13 mouse cellular contexts compared by ENCODE assay signal in the genomic region with DNA sequence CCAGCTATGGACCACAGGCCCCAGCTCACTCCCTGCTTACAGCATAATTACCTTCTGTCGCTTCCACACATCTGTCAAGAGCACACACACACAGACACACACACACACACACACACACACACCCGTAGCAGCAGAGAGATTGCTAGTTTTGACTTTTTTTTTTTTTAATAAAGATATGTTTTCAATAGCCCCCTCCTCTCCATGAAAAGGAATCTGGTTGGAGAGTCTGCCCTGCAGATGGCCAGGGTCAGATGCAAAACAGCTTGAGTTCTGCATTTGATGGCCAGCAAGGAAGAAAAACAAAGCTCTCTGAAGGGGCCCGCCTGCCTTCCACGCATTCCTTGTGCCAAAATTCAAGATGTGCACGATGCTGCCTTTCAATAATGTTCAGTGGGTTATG.
DNase-seq lines count a peak whose midpoint lies in the region; ATAC-seq lines count a peak whose summit lies in the region.
"Had no signal": no experiment of that assay in that cellular context is flagged by ENCODE, and none has a peak within 500 bp of the region (broad histone marks: within the 10 kb centered on the region; RNA-seq: fewer than 3 reads in every experiment).

No protein-coding gene starts in this region.

- DNase-seq in cerebellum, adult 11-12 months = peak; percentile 36
- DNase-seq in cerebellum, adult 8-10 months = no peak
- DNase-seq in midbrain, embryonic 10.5 days (ENCODE audit: low spot score) = peak; percentile 42
- peak; percentile 74 for DNase-seq in mesoderm, embryonic 11.5 days (ENCODE audit: low read depth, low spot score)
- no peak for DNase-seq in layer of hippocampus, postnatal 14 days (ENCODE audit: low spot score in 2 of 2)
- DNase-seq: right cerebral cortex, postnatal 25 days had no signal

- 7% methylated on average over 5 of the region's 5 CpGs for WGBS in midbrain, embryonic 10.5 days
- 15% methylated on average over 5 of the region's 5 CpGs for WGBS in midbrain, embryonic 16.5 days
- 2% methylated on average over 5 of the region's 5 CpGs for WGBS in forebrain, embryonic 13.5 days
- WGBS in intestine, embryonic 15.5 days = 17% methylated on average over 5 of the region's 5 CpGs

- no peaks in the 10 kb centered on the region for H3K9me3 ChIP-seq in midbrain, embryonic 10.5 days (replicated peaks)
- no peaks in the 10 kb centered on the region for H3K9me3 ChIP-seq in midbrain, embryonic 16.5 days (replicated peaks; ENCODE audit: control insufficient read depth, low read length, poor library complexity, severe bottlenecking)
- H3K9me3 ChIP-seq in forebrain, embryonic 13.5 days (replicated peaks) = no peaks in the 10 kb centered on the region
- no peaks in the 10 kb centered on the region for H3K9me3 ChIP-seq in intestine, embryonic 15.5 days
- H3K9me3 ChIP-seq: liver, embryonic 15.5 days; neural tube, embryonic 12.5 days had no signal

- H3K27ac ChIP-seq in midbrain, embryonic 10.5 days (replicated peaks) = peak overlapping the region; percentile 78
- no peak overlapping the region for H3K27ac ChIP-seq in midbrain, embryonic 16.5 days (ENCODE audit: low read length)
- H3K27ac ChIP-seq in forebrain, embryonic 13.5 days = peak overlapping the region; percentile 71
- no peak overlapping the region for H3K27ac ChIP-seq in intestine, embryonic 15.5 days
- H3K27ac ChIP-seq: heart, adult 2 months; liver, embryonic 15.5 days; neural tube, embryonic 12.5 days had no signal

- no peak overlapping the region for H3K4me3 ChIP-seq in midbrain, embryonic 10.5 days
- H3K4me3 ChIP-seq in midbrain, embryonic 16.5 days (ENCODE audit: low read depth, low read length) = no peak overlapping the region
- H3K4me3 ChIP-seq in forebrain, embryonic 13.5 days = no peak overlapping the region
- no peak overlapping the region for H3K4me3 ChIP-seq in intestine, embryonic 15.5 days (replicated peaks)
- H3K4me3 ChIP-seq: heart, adult 2 months; liver, embryonic 15.5 days; neural tube, embryonic 12.5 days had no signal

- peaks cover 21% of the 10 kb centered on the region for H3K4me1 ChIP-seq in midbrain, embryonic 10.5 days
- H3K4me1 ChIP-seq in midbrain, embryonic 16.5 days (ENCODE audit: control insufficient read depth, insufficient read depth, low read length) = no peaks in the 10 kb centered on the region; the same call in 1 of the 2 replicates
- peaks cover 18% of the 10 kb centered on the region for H3K4me1 ChIP-seq in forebrain, embryonic 13.5 days
- H3K4me1 ChIP-seq in intestine, embryonic 15.5 days (replicated peaks) = 0 out of 2 replicates have a peak, but pooled peaks cover 2% of the 10 kb centered on the region
- H3K4me1 ChIP-seq: liver, embryonic 15.5 days had no signal

- no peak overlapping the region for H3K4me2 ChIP-seq in midbrain, embryonic 16.5 days (ENCODE audit: low read length)
- no peak overlapping the region for H3K4me2 ChIP-seq in forebrain, embryonic 13.5 days
- no peak overlapping the region for H3K4me2 ChIP-seq in intestine, embryonic 15.5 days (replicated peaks)
- H3K4me2 ChIP-seq: liver, embryonic 15.5 days; neural tube, embryonic 12.5 days had no signal

- ATAC-seq in midbrain, embryonic 16.5 days = no peak
- no peak for ATAC-seq in forebrain, embryonic 13.5 days
- ATAC-seq in intestine, embryonic 15.5 days = no peak

- no peak overlapping the region for H3K9ac ChIP-seq in midbrain, embryonic 16.5 days (ENCODE audit: low read depth, low read length)
- H3K9ac ChIP-seq in forebrain, embryonic 13.5 days = no peak overlapping the region
- H3K9ac ChIP-seq in intestine, embryonic 15.5 days = no peak overlapping the region
- H3K9ac ChIP-seq: liver, embryonic 15.5 days; neural tube, embryonic 12.5 days had no signal

- H3K36me3 ChIP-seq in midbrain, embryonic 10.5 days = no peaks in the 10 kb centered on the region
- H3K36me3 ChIP-seq in midbrain, embryonic 16.5 days (ENCODE audit: control insufficient read depth, insufficient read depth, low read length) = no peaks in the 10 kb centered on the region
- no peaks in the 10 kb centered on the region for H3K36me3 ChIP-seq in forebrain, embryonic 13.5 days (ENCODE audit: poor library complexity, severe bottlenecking)
- no peaks in the 10 kb centered on the region for H3K36me3 ChIP-seq in intestine, embryonic 15.5 days
- H3K36me3 ChIP-seq: G1E; liver, embryonic 15.5 days; neural tube, embryonic 12.5 days had no signal

- peaks cover 69% of the 10 kb centered on the region for H3K27me3 ChIP-seq in midbrain, embryonic 10.5 days (ENCODE audit: low read depth, poor library complexity, severe bottlenecking)
- no peaks in the 10 kb centered on the region for H3K27me3 ChIP-seq in midbrain, embryonic 16.5 days (ENCODE audit: control insufficient read depth, insufficient read depth, low read depth, low read length)
- H3K27me3 ChIP-seq in forebrain, embryonic 13.5 days = no peaks in the 10 kb centered on the region
- no peaks in the 10 kb centered on the region for H3K27me3 ChIP-seq in intestine, embryonic 15.5 days (replicated peaks)
- H3K27me3 ChIP-seq: liver, embryonic 15.5 days; neural tube, embryonic 12.5 days had no signal

Comparison
In these comparisons a context has a peak if more than half of its experiments do, and no peak if none do; other contexts are left out.
1. DNase-seq: peak in cerebellum, adult 11-12 months (single experiment), midbrain, embryonic 10.5 days (single experiment) and mesoderm, embryonic 11.5 days (single experiment); none in cerebellum, adult 8-10 months (single experiment) and layer of hippocampus, postnatal 14 days (0 of 2).
2. H3K27ac ChIP-seq: peak in midbrain, embryonic 10.5 days (single experiment) and forebrain, embryonic 13.5 days (single experiment); none in midbrain, embryonic 16.5 days (single experiment) and intestine, embryonic 15.5 days (single experiment).